Mouse (Mus musculus): ENCODE measurements at regions not wholly inside any gene's neighbourhood (a gene's known extent, or its start where the extent isn't known, plus 50 kb on each side); places are given as distances from the start of the nearest gene placed in this dataset.
A peak's percentile ranks its signal among the peaks of the same experiment; 100 is the strongest.

DNA sequence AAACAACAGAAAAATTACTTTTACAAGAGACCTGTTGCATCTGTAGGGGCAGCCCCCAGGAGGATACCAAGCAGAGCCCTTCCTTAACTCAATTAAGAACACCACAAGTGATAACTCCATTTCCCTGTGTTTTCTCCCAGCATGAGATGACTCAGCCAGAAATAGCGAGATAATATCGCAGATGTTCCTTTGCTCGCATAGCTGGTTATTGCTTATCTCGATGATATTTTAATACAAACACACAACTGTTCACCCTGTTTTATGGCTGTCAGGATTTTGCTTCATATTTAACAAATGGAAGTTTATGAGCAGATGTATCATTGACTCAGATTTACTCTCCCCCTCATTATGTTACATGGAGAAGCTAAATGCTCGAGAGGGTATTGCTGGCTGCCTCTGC lies 101.7 kb upstream of the Fam19a1 start:
- H3K9me3 ChIP-seq (ENCODE audit: low read length): no peaks in the 10 kb centered on the region
- no peak overlapping the region for H3K27ac ChIP-seq (ENCODE audit: low read length)
- WGBS: 75% methylated on average over 5 of the region's 5 CpGs
- H3K36me3 ChIP-seq (ENCODE audit: insufficient read depth, low read length): no peaks in the 10 kb centered on the region
- H3K4me1 ChIP-seq (ENCODE audit: insufficient read depth, low read length): no peaks in the 10 kb centered on the region
- H3K4me2 ChIP-seq (replicated peaks; ENCODE audit: low read depth, low read length): no peak overlapping the region
- H3K27me3 ChIP-seq (ENCODE audit: insufficient read depth, low read length): no peaks in the 10 kb centered on the region
- ATAC-seq (ENCODE audit: low FRiP score, low TSS enrichment): no peak
- H3K4me3 ChIP-seq (ENCODE audit: low read length): no peak overlapping the region
- H3K9ac ChIP-seq (replicated peaks; ENCODE audit: low read length): no peak overlapping the region

GRCm38 (mm10) chr6:96028022-96028704 lies 84.8 kb upstream of the Fam19a1 start:
- H3K4me2 ChIP-seq (replicated peaks; ENCODE audit: low read depth, low read length): no peak overlapping the region; the same call in 1 of the 2 replicates
- H3K27ac ChIP-seq (ENCODE audit: low read length): peak overlapping the region; percentile 54
- H3K9me3 ChIP-seq (ENCODE audit: low read length): 0 out of 2 replicates have a peak, but pooled peaks cover 3% of the 10 kb centered on the region
- H3K4me1 ChIP-seq (ENCODE audit: insufficient read depth, low read length): peaks cover 11% of the 10 kb centered on the region
- no peaks in the 10 kb centered on the region for H3K27me3 ChIP-seq (ENCODE audit: insufficient read depth, low read length)
- no peak overlapping the region for H3K9ac ChIP-seq (replicated peaks; ENCODE audit: low read length)
- ATAC-seq (ENCODE audit: low FRiP score, low TSS enrichment): peak; percentile 61; the same call in 1 of the 2 replicates
- H3K36me3 ChIP-seq (ENCODE audit: insufficient read depth, low read length): no peaks in the 10 kb centered on the region
- WGBS: 38% methylated on average over 7 of the region's 7 CpGs
- H3K4me3 ChIP-seq (ENCODE audit: low read length): no peak overlapping the region

- Histone ChIP-seq H3K27me3 (ENCODE audit: insufficient read depth, low read length) (no peaks in the 10 kb centered on the region), H3K9ac (replicated peaks; ENCODE audit: low read length) (no peak overlapping the region), H3K4me1 (ENCODE audit: insufficient read depth, low read length) (no peaks in the 10 kb centered on the region; the same call in 1 of the 2 replicates), H3K4me3 (ENCODE audit: low read length) (no peak overlapping the region), H3K4me2 (replicated peaks; ENCODE audit: low read depth, low read length) (0 out of 2 replicates have a peak overlapping the region, but pooled peaks have one; percentile 31), H3K36me3 (ENCODE audit: insufficient read depth, low read length) (no peaks in the 10 kb centered on the region), H3K9me3 (ENCODE audit: low read length) (no peaks in the 10 kb centered on the region), H3K27ac (ENCODE audit: low read length) (no peak overlapping the region)
- 7% methylated on average over 4 of the region's 4 CpGs for WGBS
- ATAC-seq (ENCODE audit: low FRiP score, low TSS enrichment): peak; percentile 87
Measured at GRCm38 (mm10) chr6:96043711-96044110, 69.2 kb upstream of the Fam19a1 start.

GRCm38 (mm10) chr6:96053476-96053875 lies 59.5 kb upstream of the Fam19a1 start:
- Histone ChIP-seq H3K4me3 (ENCODE audit: low read length) (no peak overlapping the region), H3K9me3 (ENCODE audit: low read length) (no peaks in the 10 kb centered on the region), H3K36me3 (ENCODE audit: insufficient read depth, low read length) (no peaks in the 10 kb centered on the region), H3K9ac (replicated peaks; ENCODE audit: low read length) (no peak overlapping the region), H3K4me1 (ENCODE audit: insufficient read depth, low read length) (no peaks in the 10 kb centered on the region), H3K27me3 (ENCODE audit: insufficient read depth, low read length) (no peaks in the 10 kb centered on the region), H3K4me2 (replicated peaks; ENCODE audit: low read depth, low read length) (no peak overlapping the region), H3K27ac (ENCODE audit: low read length) (no peak overlapping the region)
- no peak for ATAC-seq (ENCODE audit: low FRiP score, low TSS enrichment)
- WGBS: 86% methylated on average over 4 of the region's 4 CpGs

GRCm38 (mm10) chr6:96057011-96057410 lies 55.9 kb upstream of the Fam19a1 start:
- Histone ChIP-seq H3K27me3 (ENCODE audit: insufficient read depth, low read length) (no peaks in the 10 kb centered on the region), H3K4me1 (ENCODE audit: insufficient read depth, low read length) (no peaks in the 10 kb centered on the region), H3K9me3 (ENCODE audit: low read length) (no peaks in the 10 kb centered on the region), H3K9ac (replicated peaks; ENCODE audit: low read length) (no peak overlapping the region), H3K4me3 (ENCODE audit: low read length) (no peak overlapping the region), H3K4me2 (replicated peaks; ENCODE audit: low read depth, low read length) (no peak overlapping the region), H3K27ac (ENCODE audit: low read length) (no peak overlapping the region), H3K36me3 (ENCODE audit: insufficient read depth, low read length) (no peaks in the 10 kb centered on the region)
- 70% methylated on average over 2 of the region's 2 CpGs for WGBS
- ATAC-seq (ENCODE audit: low FRiP score, low TSS enrichment): no peak

DNA sequence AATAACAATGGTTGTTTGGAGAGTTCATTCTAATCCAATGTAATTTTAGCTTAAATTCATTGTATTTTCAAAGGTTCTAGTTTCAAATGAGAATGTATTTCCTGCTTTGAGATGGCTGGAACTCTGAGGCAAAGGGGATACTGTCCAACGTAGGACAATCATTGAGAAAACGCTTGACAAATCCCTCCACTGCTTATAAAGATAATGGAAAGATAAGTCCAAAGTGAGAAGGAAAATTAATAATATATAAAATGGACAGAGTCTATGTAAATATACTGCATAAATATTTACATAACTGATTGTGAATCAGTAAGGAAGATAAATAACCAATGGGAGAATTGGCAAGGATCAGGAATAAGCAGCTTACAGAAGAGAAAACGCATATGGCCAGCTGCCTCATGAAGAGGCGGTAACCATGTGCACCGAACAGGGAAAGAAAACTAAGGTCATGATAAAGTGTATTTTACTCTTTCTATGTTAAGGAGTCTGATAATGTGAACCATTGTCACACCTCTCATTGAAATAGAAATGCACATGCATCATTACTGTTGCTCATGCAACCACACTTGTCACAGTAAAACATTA lies 55.3 kb upstream of the Fam19a1 start:
- H3K9ac ChIP-seq (replicated peaks; ENCODE audit: low read length): no peak overlapping the region
- no peaks in the 10 kb centered on the region for H3K36me3 ChIP-seq (ENCODE audit: insufficient read depth, low read length)
- H3K27ac ChIP-seq (ENCODE audit: low read length): no peak overlapping the region
- no peaks in the 10 kb centered on the region for H3K4me1 ChIP-seq (ENCODE audit: insufficient read depth, low read length)
- 80% methylated on average over 5 of the region's 5 CpGs for WGBS
- H3K9me3 ChIP-seq (ENCODE audit: low read length): no peaks in the 10 kb centered on the region
- no peak for ATAC-seq (ENCODE audit: low FRiP score, low TSS enrichment)
- H3K4me2 ChIP-seq (replicated peaks; ENCODE audit: low read depth, low read length): no peak overlapping the region
- H3K4me3 ChIP-seq (ENCODE audit: low read length): no peak overlapping the region
- no peaks in the 10 kb centered on the region for H3K27me3 ChIP-seq (ENCODE audit: insufficient read depth, low read length)

GRCm38 (mm10) chr6:96061979-96062378 lies 51.0 kb upstream of the Fam19a1 start:
- 79% methylated on average over 1 of the region's 1 CpGs for WGBS
- no peaks in the 10 kb centered on the region for H3K27me3 ChIP-seq (ENCODE audit: insufficient read depth, low read length)
- H3K4me2 ChIP-seq (replicated peaks; ENCODE audit: low read depth, low read length): no peak overlapping the region
- H3K9ac ChIP-seq (replicated peaks; ENCODE audit: low read length): no peak overlapping the region
- no peak for ATAC-seq (ENCODE audit: low FRiP score, low TSS enrichment)
- no peaks in the 10 kb centered on the region for H3K4me1 ChIP-seq (ENCODE audit: insufficient read depth, low read length)
- no peak overlapping the region for H3K4me3 ChIP-seq (ENCODE audit: low read length)
- H3K27ac ChIP-seq (ENCODE audit: low read length): no peak overlapping the region
- no peaks in the 10 kb centered on the region for H3K9me3 ChIP-seq (ENCODE audit: low read length)
- H3K36me3 ChIP-seq (ENCODE audit: insufficient read depth, low read length): no peaks in the 10 kb centered on the region
